Mouse (Mus musculus) limb, embryonic 14.5 days (tissue): Measurements from ENCODE around the gene 4930470P17Rik. TPM values are rescaled to one million over a fixed set of nuclear protein-coding genes. Genes with fewer than 3 reads are reported as not detected.

Experiments
- ATAC-seq: fragments of 200-750 bp; cut with Nextera tagmentation; 2 replicates; pipeline ENCODE4 v1.8.0; 2017; ENCODE audit warnings: low read depth, moderate number of reproducible peaks, moderate TSS enrichment; ENCODE audit not compliant: low FRiP score
- DNase-seq: peaks from one replicate; pipeline ENCODE4 v3.0.0-alpha.2; 2015; ENCODE audit warnings: low spot score
- H3K27ac ChIP-seq: fragments of 300-500 bp; sonication (generic); replicated peaks from 2 replicates; pipeline ENCODE4 v1.5.1; 2014; ENCODE audit warnings: low read depth, mild to moderate bottlenecking, low read length, moderate library complexity, mixed read lengths
- H3K27me3 ChIP-seq: fragments of 300-500 bp; sonication (generic); 2 replicates; pipeline ENCODE4 v1.6.1; 2014; ENCODE audit warnings: low read length, mixed read lengths; ENCODE audit not compliant: control insufficient read depth, insufficient read depth
- H3K36me3 ChIP-seq: fragments of 300-500 bp; sonication (generic); 2 replicates; pipeline ENCODE4 v1.6.1; 2014; ENCODE audit warnings: mild to moderate bottlenecking, low read length, moderate library complexity, mixed read lengths; ENCODE audit not compliant: control insufficient read depth, insufficient read depth
- H3K4me1 ChIP-seq: fragments of 300-500 bp; sonication (generic); 2 replicates; pipeline ENCODE4 v1.6.1; 2014; ENCODE audit warnings: antibody characterized with exemption, low read length, mixed read lengths; ENCODE audit not compliant: control insufficient read depth, insufficient read depth
- H3K4me2 ChIP-seq: fragments of 300-500 bp; sonication (generic); replicated peaks from 2 replicates; pipeline ENCODE4 v1.6.1; 2014; ENCODE audit warnings: low read depth, mild to moderate bottlenecking, low read length, moderate library complexity; ENCODE audit not compliant: severe bottlenecking
- H3K4me3 ChIP-seq: fragments of 300-500 bp; sonication (generic); replicated peaks from 2 replicates; pipeline ENCODE4 v1.5.1; 2014; ENCODE audit warnings: low read length
- H3K9ac ChIP-seq: fragments of 300-500 bp; sonication (generic); 2 replicates; pipeline ENCODE4 v1.6.1; 2014; ENCODE audit warnings: mild to moderate bottlenecking, low read depth, low read length, moderate library complexity; ENCODE audit not compliant: severe bottlenecking
- H3K9me3 ChIP-seq: fragments of 300-500 bp; sonication (generic); 2 replicates; pipeline ENCODE4 v1.6.1; 2016; ENCODE audit warnings: low read length; ENCODE audit not compliant: control insufficient read depth
- POLR2A ChIP-seq: fragments of 200-500 bp; IDR thresholded peaks from 2 replicates; pipeline ENCODE4 v1.8.0; 2012; ENCODE audit warnings: inconsistent platforms, mild to moderate bottlenecking, moderate library complexity, borderline replicate concordance; ENCODE audit not compliant: insufficient read depth, insufficient read length; ENCODE audit errors: extremely low read depth
- WGBS: fragments of 180-500 bp; shearing (Covaris S2); extraction: QIAGEN DNeasy Blood & Tissue Kit; methylation state at CpG from one replicate; pipeline ENCODE4 v1.1.7; 2014; 5-methylcytosine and 5-hydroxymethylcytosine counted together
- polyA plus RNA-seq, 2 experiments: library from polyadenylated mRNA; depleted of rRNA in 1 of 2; stranded (reverse) in 1 of 2; unstranded in 1 of 2; fragments of >200 nt; fragmentation: Nextera tagmentation in 1 of 2; extraction: Ambion mirVana in 1 of 2; gene quantifications; 2 replicates each; pipeline versions ENCODE4 v1.2.1 to v1.2.3; 2012 to 2014

The 4930470P17Rik gene
- polyA plus RNA-seq, 2 experiments: not detected

DNA sequence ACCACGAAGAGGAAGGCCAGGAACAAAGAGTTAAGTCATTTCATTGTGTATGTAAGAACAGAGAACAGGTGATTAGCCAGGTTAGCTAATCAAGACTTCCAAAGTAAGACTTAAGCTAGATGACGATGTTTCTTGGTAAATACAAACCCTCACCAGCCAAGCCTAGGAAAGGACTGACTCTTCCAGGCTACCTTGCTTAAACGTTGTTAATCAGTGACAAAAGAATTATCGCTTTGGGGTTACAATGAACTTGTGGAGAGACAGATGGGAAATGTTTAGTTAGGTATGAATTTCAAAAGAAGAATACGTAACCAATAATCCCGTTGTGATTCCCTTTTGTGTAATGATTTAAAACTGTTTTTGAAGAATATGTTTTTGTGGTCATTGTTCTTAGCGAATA, 56.9 kb downstream of the 4930470P17Rik start:
- Histone ChIP-seq H3K27ac (no peak overlapping the region), H3K27me3 (no peaks in the 10 kb centered on the region), H3K4me2 (no peak overlapping the region), H3K9ac (no peak overlapping the region), H3K36me3 (no peaks in the 10 kb centered on the region), H3K4me3 (no peak overlapping the region), H3K9me3 (no peaks in the 10 kb centered on the region), H3K4me1 (peaks cover 12% of the 10 kb centered on the region)
- ATAC-seq (no peak), DNase-seq (no peak)
- WGBS: 79% methylated on average over 7 of the region's 7 CpGs
- TF ChIP-seq POLR2A: no peak

- H3K27me3 ChIP-seq: no peaks in the 10 kb centered on the region
- peaks cover 10% of the 10 kb centered on the region for H3K4me1 ChIP-seq
- H3K27ac ChIP-seq: no peak overlapping the region
- no peak overlapping the region for H3K4me3 ChIP-seq
- no peak for TF ChIP-seq POLR2A
- DNase-seq (no peak), ATAC-seq (no peak)
- WGBS: 40% methylated on average over 3 of the region's 3 CpGs
- H3K9ac ChIP-seq: no peak overlapping the region
- H3K9me3 ChIP-seq: no peaks in the 10 kb centered on the region
- H3K4me2 ChIP-seq: no peak overlapping the region
- H3K36me3 ChIP-seq: no peaks in the 10 kb centered on the region
These were observed 57.7 kb downstream of the 4930470P17Rik start for GRCm38 (mm10) chr2:170544159-170544558.

DNA sequence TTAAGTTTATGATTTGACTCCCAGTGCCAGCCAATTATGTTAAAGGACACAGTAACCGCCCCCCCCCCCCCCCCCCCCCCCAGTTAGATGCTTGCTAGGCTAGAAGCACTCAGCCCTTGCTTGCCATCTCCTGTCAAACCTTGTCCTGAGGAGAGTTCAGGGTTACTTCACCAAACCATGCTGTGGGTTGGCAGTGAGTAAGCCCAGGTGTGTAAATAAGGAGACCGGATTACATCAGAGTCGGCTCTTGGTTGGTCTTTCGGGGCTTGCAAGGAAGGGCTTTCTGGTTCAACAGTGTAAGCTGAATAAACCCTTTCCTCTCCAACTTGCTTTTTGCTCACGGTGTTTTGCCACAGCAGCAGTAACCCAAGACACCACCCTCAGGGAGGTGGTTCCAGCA, 58.2 kb downstream of the 4930470P17Rik start:
- Histone ChIP-seq H3K27ac (no peak overlapping the region), H3K9me3 (no peaks in the 10 kb centered on the region), H3K4me1 (peaks cover 10% of the 10 kb centered on the region), H3K4me3 (no peak overlapping the region), H3K27me3 (no peaks in the 10 kb centered on the region), H3K4me2 (no peak overlapping the region), H3K9ac (no peak overlapping the region), H3K36me3 (no peaks in the 10 kb centered on the region)
- ATAC-seq (no peak), DNase-seq (no peak)
- WGBS: 64% methylated on average over 5 of the region's 5 CpGs
- TF ChIP-seq POLR2A: no peak

- Histone ChIP-seq H3K27ac (no peak overlapping the region), H3K9ac (no peak overlapping the region), H3K36me3 (no peaks in the 10 kb centered on the region), H3K9me3 (no peaks in the 10 kb centered on the region), H3K4me3 (no peak overlapping the region), H3K4me2 (no peak overlapping the region), H3K27me3 (no peaks in the 10 kb centered on the region), H3K4me1 (no peaks in the 10 kb centered on the region)
- DNase-seq (no peak), ATAC-seq (no peak)
- TF ChIP-seq POLR2A: no peak
- 82% methylated on average over 9 of the region's 9 CpGs for WGBS
These were observed 62.6 kb downstream of the 4930470P17Rik start for GRCm38 (mm10) chr2:170539211-170539610.

DNA sequence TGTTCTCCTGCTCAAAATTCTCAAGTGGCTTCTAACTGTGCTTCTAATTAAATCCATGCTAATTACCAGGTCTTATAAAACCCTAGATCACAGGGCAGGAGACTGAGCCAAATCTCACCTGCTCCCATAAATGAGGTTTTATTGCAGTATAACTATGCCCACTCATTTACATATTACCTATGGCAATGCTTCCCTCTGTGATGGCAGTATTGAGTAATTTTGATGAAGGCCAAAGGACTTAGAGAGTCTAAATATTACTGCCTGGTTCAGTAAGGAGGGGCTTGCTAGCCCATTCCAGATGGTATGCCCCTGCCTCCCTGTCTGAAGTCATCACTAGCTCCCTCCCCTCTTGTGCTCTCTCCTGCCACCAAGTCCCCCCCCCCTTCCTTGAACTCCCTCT, 66.0 kb downstream of the 4930470P17Rik start:
- Histone ChIP-seq H3K9me3 (no peaks in the 10 kb centered on the region), H3K27me3 (no peaks in the 10 kb centered on the region), H3K4me3 (no peak overlapping the region), H3K9ac (no peak overlapping the region), H3K27ac (no peak overlapping the region), H3K4me1 (no peaks in the 10 kb centered on the region), H3K4me2 (no peak overlapping the region), H3K36me3 (no peaks in the 10 kb centered on the region)
- no peak for TF ChIP-seq POLR2A
- DNase-seq (no peak), ATAC-seq (no peak)

DNA sequence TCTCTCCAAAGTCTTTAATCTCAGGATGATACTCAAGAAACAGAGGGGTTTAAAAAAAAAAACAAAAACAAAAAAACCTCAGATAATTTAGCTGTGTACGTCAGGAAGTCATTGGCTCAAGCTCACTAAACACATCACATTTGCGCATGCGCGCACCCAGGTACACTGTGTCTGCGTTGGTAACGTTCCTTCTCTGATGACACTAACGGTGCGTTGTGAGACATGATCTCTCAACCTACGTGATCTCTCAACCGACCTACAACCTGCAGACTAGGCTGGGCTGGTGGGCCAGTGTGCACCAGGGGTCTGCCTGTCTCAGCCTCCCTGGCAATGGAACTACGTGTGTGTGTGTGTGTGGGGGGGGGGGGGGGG, 67.0 kb downstream of the 4930470P17Rik start:
- 89% methylated on average over 11 of the region's 11 CpGs for WGBS
- TF ChIP-seq POLR2A: no peak
- Histone ChIP-seq H3K9me3 (no peaks in the 10 kb centered on the region), H3K4me1 (no peaks in the 10 kb centered on the region), H3K4me3 (no peak overlapping the region), H3K4me2 (no peak overlapping the region), H3K36me3 (no peaks in the 10 kb centered on the region), H3K9ac (no peak overlapping the region), H3K27me3 (no peaks in the 10 kb centered on the region), H3K27ac (no peak overlapping the region)
- ATAC-seq: no peak
- DNase-seq: no peak
